Mouse (Mus musculus) spleen, postnatal 4 days (tissue): Measurements from ENCODE around the gene Rap1gds1.

ENCODE experiments used
- DNase-seq, 2 experiments: peaks; one replicate each; pipeline ENCODE4 v3.0.0; 2022; ENCODE audit warnings: low spot score in 2 of 2

The Rap1gds1 gene

GRCm38 (mm10) chr3:139074484-139075211, at the start of gene Rap1gds1:
TSS of gene Rap1gds1 (minus strand) at chr3:139075201.
- DNase-seq = peak; percentile 49 to 82

- no peak for DNase-seq
These were observed 43.4 kb upstream of the Rap1gds1 start for GRCm38 (mm10) chr3:139118446-139118845.

- DNase-seq = no peak
These were observed 41.8 kb upstream of the Rap1gds1 start for GRCm38 (mm10) chr3:139116733-139117337.

- DNase-seq = no peak
These were observed 37.5 kb upstream of the Rap1gds1 start for GRCm38 (mm10) chr3:139112335-139112973.

- DNase-seq = no peak
These were observed 36.9 kb upstream of the Rap1gds1 start for GRCm38 (mm10) chr3:139111877-139112276.

GRCm38 (mm10) chr3:139108176-139108575, 33.2 kb upstream of the Rap1gds1 start:
- DNase-seq = no peak

- DNase-seq = no peak
These were observed 28.9 kb upstream of the Rap1gds1 start for GRCm38 (mm10) chr3:139103914-139104313.

- DNase-seq = no peak
These were observed 28.3 kb upstream of the Rap1gds1 start for GRCm38 (mm10) chr3:139103346-139103745.

- no peak for DNase-seq
These were observed 26.9 kb upstream of the Rap1gds1 start for GRCm38 (mm10) chr3:139101941-139102340.

GRCm38 (mm10) chr3:139099284-139099683, 24.3 kb upstream of the Rap1gds1 start:
- no peak for DNase-seq

GRCm38 (mm10) chr3:139095894-139096293, 20.9 kb upstream of the Rap1gds1 start:
- DNase-seq = no peak

- no peak for DNase-seq
These were observed 13.5 kb upstream of the Rap1gds1 start for GRCm38 (mm10) chr3:139088526-139088925.

GRCm38 (mm10) chr3:139083778-139084539, 9.0 kb upstream of the Rap1gds1 start:
- DNase-seq = no peak

GRCm38 (mm10) chr3:139079831-139080230, 4.8 kb upstream of the Rap1gds1 start:
- DNase-seq = no peak

- DNase-seq = no peak
These were observed 3.0 kb upstream of the Rap1gds1 start for GRCm38 (mm10) chr3:139078010-139078409.

- no peak for DNase-seq
These were observed 1.1 kb upstream of the Rap1gds1 start for GRCm38 (mm10) chr3:139076059-139076455.

GRCm38 (mm10) chr3:139075333-139076058, 495 bp upstream of the Rap1gds1 start:
- DNase-seq = peak; percentile 89 to 94

GRCm38 (mm10) chr3:139073801-139074483, 1.1 kb downstream of the Rap1gds1 start:
- no peak for DNase-seq

GRCm38 (mm10) chr3:139069539-139069938, 5.5 kb downstream of the Rap1gds1 start:
- DNase-seq = no peak

- no peak for DNase-seq
These were observed 10.9 kb downstream of the Rap1gds1 start for GRCm38 (mm10) chr3:139064076-139064475.

GRCm38 (mm10) chr3:139062088-139062487, 12.9 kb downstream of the Rap1gds1 start:
- no peak for DNase-seq
